Mouse (Mus musculus) lung, postnatal 0 days (tissue): ENCODE data around the gene Hsh2d.

Experiments used
- CTCF ChIP-seq: IDR thresholded peaks from 2 replicates; pipeline ENCODE4 v1.5.1; 2016; ENCODE audit warnings: antibody characterized with exemption, mild to moderate bottlenecking
- EP300 ChIP-seq: IDR thresholded peaks from 2 replicates; pipeline ENCODE4 v1.6.1; 2016; ENCODE audit warnings: antibody characterized with exemption, mild to moderate bottlenecking, control low read depth

GRCm38 (mm10) chr8:72189417-72190214 is at the start of gene Hsh2d:
- TF ChIP-seq CTCF (peak; percentile 57), EP300 (no peak)
